Mouse (Mus musculus) C2C12 (cell line): ENCODE measurements around the gene Hoxc9.

Experiments
- CTCF ChIP-seq: IDR thresholded peaks from one replicate; pipeline ENCODE4 v1.5.1; 2011; ENCODE audit not compliant: control insufficient read depth, insufficient read depth, insufficient read length
- MAX ChIP-seq: IDR thresholded peaks from one replicate; pipeline ENCODE4 v1.6.1; 2011; ENCODE audit warnings: mild to moderate bottlenecking, control low read depth
- USF1 ChIP-seq: IDR thresholded peaks from one replicate; pipeline ENCODE4 v1.6.1; 2011; ENCODE audit warnings: low read depth, mild to moderate bottlenecking, control low read depth, moderate library complexity

DNA sequence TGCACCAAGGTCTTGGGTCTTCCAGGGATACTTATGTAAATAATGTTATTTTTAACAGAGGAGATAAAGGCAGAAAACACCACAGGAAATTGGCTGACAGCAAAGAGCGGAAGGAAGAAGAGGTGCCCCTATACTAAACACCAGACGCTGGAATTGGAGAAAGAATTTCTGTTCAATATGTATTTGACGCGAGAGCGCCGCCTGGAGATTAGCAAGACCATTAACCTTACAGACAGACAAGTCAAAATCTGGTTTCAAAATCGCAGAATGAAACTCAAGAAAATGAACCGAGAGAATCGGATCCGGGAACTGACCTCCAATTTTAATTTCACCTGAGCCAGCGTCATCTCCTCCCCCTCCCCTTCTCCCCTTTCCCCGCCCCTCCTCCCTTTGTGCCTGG lies 5.5 kb upstream of the Hoxc9 start:
- TF ChIP-seq CTCF (no peak), MAX (no peak), USF1 (no peak)
